Mouse (Mus musculus) intestine, postnatal 0 days (tissue): ENCODE measurements around the gene Kntc1. TPM values are rescaled to one million over a fixed set of nuclear protein-coding genes. Genes with fewer than 3 reads are reported as not detected.
"Not testable (repeated sequence)": the region's sequence is repeated elsewhere in the genome, so short reads cannot be mapped to it uniquely, and the experiment has no call there.

ENCODE experiments used
- ATAC-seq: fragments of 200-750 bp; cut with Nextera tagmentation; 2 replicates; pipeline ENCODE4 v1.8.0; 2017; ENCODE audit warnings: mild to moderate bottlenecking, moderate TSS enrichment, moderate library complexity
- H3K27ac ChIP-seq: fragments of 300-500 bp; sonication (generic); 2 replicates; pipeline ENCODE4 v1.5.1; 2014; ENCODE audit warnings: mild to moderate bottlenecking, low read depth, low read length, moderate library complexity
- H3K27me3 ChIP-seq: fragments of 300-500 bp; sonication (generic); replicated peaks from 2 replicates; pipeline ENCODE4 v1.6.1; 2014; ENCODE audit warnings: low read length, mixed read lengths; ENCODE audit not compliant: control insufficient read depth, insufficient read depth
- H3K36me3 ChIP-seq: fragments of 300-500 bp; sonication (generic); 2 replicates; pipeline ENCODE4 v1.6.1; 2014; ENCODE audit warnings: mild to moderate bottlenecking, moderate library complexity; ENCODE audit not compliant: control insufficient read depth, insufficient read depth
- H3K4me1 ChIP-seq: fragments of 300-500 bp; sonication (generic); replicated peaks from 2 replicates; pipeline ENCODE4 v1.6.1; 2014; ENCODE audit warnings: antibody characterized with exemption, low read length, mixed read lengths; ENCODE audit not compliant: control insufficient read depth, insufficient read depth
- H3K4me2 ChIP-seq: fragments of 300-500 bp; sonication (generic); replicated peaks from 2 replicates; pipeline ENCODE4 v1.6.1; 2014; ENCODE audit warnings: low read depth, mild to moderate bottlenecking, moderate library complexity
- H3K4me3 ChIP-seq: fragments of 300-500 bp; sonication (generic); 2 replicates; pipeline ENCODE4 v1.5.1; 2014; ENCODE audit warnings: low read depth, low read length
- H3K9ac ChIP-seq: fragments of 300-500 bp; sonication (generic); 2 replicates; pipeline ENCODE4 v1.6.1; 2014; ENCODE audit warnings: mild to moderate bottlenecking, low read depth, low read length
- H3K9me3 ChIP-seq: fragments of 300-500 bp; sonication (generic); 2 replicates; pipeline ENCODE4 v1.6.1; 2016; ENCODE audit warnings: mixed run types; ENCODE audit not compliant: control insufficient read depth
- CTCF ChIP-seq: sonication (generic); IDR thresholded peaks from 2 replicates; pipeline ENCODE4 v1.5.1; 2016; ENCODE audit warnings: low read depth, mild to moderate bottlenecking, control low read depth, antibody characterized with exemption, moderate library complexity
- WGBS: fragments of 180-500 bp; shearing (Covaris S2); extraction: QIAGEN DNeasy Blood & Tissue Kit; methylation state at CpG from one replicate; pipeline ENCODE4 v1.1.7; 2014; 5-methylcytosine and 5-hydroxymethylcytosine counted together
- polyA plus RNA-seq: library from polyadenylated mRNA; unstranded; fragments of >200 nt; fragmentation: Nextera tagmentation; extraction: Ambion mirVana; gene quantifications from 2 replicates; pipeline ENCODE4 v1.2.1, GENCODE M21; 2015

Gene Kntc1
- polyA plus RNA-seq, 1 experiment from 2014 or later, result 4.5 TPM

DNA sequence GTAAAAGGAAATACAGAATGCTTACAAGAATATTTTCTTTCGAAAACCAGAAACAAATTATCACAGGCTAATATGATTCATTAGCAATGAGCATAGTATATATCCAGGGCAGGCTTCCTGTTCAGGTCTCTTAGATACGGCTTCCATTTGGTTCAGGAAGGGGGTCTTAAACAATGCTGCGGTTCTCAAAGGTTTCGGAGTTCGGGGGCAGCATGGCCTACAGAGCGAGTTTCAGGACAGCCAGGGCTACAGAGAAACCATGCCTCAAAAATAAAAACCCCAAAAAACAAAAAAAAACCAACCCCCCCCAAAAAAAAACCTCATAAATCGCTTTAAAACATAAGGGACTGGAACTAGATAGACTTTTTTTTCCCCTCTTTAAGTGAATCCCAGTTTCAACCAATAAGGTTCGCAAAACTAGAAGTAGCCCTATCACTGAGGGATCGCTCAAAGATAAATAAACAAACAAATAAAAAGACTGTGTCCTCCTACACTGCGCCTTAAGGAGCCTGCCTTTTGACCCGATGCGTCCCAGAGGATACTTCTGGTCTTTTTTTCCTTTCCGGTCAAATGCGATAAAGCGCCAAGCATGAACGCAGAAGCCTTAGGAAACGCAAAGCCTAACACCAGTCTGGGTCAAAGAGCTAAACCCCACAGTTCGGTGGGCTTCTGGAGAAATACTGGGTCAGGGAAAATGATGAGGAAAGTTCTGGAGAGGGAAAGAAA is 1.0 kb upstream of the Kntc1 start:
- WGBS, result under 1% methylated on average over 18 of the region's 18 CpGs
- peak overlapping the region; percentile 67 for H3K4me2 ChIP-seq
- peak overlapping the region; percentile 75 for H3K4me3 ChIP-seq
- 0 out of 2 replicates have a peak, but pooled peaks cover 7% of the 10 kb centered on the region for H3K4me1 ChIP-seq
- TF ChIP-seq CTCF, result no peak
- peak overlapping the region; percentile 96 for H3K27ac ChIP-seq
- ATAC-seq, result no peak
- H3K27me3 ChIP-seq, result no peaks in the 10 kb centered on the region
- peaks cover 14% of the 10 kb centered on the region for H3K36me3 ChIP-seq
- peak overlapping the region; percentile 75 for H3K9ac ChIP-seq
- H3K9me3 ChIP-seq, result no peaks in the 10 kb centered on the region

DNA sequence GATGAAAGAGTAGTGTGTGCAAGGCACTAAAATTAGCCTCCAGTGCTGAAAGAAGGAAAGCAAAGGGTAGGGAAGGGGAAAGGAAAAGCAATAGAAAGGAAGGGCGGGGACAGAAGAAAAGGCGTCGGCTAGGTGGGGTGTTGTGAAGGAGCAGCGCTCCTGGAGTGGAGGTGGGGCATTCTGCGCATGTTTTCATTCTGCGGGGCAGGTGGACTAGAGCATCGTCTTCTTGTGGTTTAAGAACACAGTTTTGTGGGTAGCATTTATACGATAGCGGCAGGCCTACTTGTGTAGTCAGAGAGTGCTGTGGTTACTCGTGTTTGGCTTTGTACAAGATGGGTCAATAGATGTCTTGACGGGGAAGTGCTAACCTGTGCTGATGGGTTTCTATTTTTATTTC is 16.0 kb downstream of the Kntc1 start:
- Histone ChIP-seq H3K4me1 (no peaks in the 10 kb centered on the region), H3K27ac (no peak overlapping the region), H3K4me2 (no peak overlapping the region), H3K27me3 (no peaks in the 10 kb centered on the region), H3K36me3 (peaks cover 10% of the 10 kb centered on the region; the same call in 1 of the 2 replicates), H3K4me3 (no peak overlapping the region), H3K9ac (no peak overlapping the region), H3K9me3 (no peaks in the 10 kb centered on the region)
- ATAC-seq, result no peak
- 84% methylated on average over 11 of the region's 11 CpGs for WGBS
- no peak for TF ChIP-seq CTCF

DNA sequence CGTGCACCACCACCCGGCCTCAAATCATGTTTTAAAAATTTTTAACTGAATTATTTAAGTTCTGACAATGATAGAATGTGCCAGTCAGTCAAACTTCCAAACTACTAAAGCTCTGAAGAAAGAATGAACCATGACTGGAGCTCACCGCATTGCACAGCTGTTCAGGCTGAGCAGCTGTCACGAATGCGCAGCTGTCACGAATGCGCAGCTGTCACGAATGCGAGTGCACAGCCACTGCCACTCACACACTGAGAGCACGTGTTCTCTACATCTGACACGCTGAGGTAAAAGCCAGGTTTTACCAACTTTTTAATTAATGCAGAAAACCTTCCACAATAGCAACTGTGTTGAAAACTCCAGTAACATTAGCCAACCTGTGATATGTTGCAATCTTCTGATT is 16.9 kb downstream of the Kntc1 start:
- H3K27ac ChIP-seq, H3K36me3 ChIP-seq, H3K9me3 ChIP-seq, H3K9ac ChIP-seq, ATAC-seq, H3K4me1 ChIP-seq, H3K27me3 ChIP-seq, H3K4me3 ChIP-seq, H3K4me2 ChIP-seq: not testable (repeated sequence)
- 95% methylated on average over 11 of the region's 11 CpGs for WGBS

DNA sequence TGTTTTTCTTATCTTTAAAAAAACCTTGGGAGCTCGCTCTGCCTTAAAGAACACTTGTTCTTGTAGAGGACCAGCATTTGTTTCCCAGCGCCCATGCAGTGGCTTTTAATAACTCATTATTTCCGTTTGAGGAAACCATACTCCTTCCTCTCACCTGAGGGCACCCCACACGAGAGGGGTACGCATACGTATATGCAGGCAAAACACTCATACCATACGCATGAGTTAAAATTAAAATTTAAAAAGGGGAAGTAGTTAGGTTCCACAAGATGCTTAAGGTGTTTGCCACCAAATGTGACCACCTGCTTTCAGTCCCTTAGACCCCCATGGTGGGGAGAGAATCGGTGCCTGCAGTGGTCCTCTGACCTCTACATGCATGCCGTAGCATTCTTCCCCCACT is 23.9 kb downstream of the Kntc1 start:
- ATAC-seq, result no peak
- Histone ChIP-seq H3K27ac (no peak overlapping the region), H3K4me3 (no peak overlapping the region), H3K9ac (no peak overlapping the region), H3K4me1 (no peaks in the 10 kb centered on the region), H3K27me3 (no peaks in the 10 kb centered on the region), H3K4me2 (no peak overlapping the region), H3K36me3 (peaks cover 20% of the 10 kb centered on the region), H3K9me3 (no peaks in the 10 kb centered on the region)
- TF ChIP-seq CTCF, result no peak
- WGBS, result 96% methylated on average over 9 of the region's 9 CpGs

DNA sequence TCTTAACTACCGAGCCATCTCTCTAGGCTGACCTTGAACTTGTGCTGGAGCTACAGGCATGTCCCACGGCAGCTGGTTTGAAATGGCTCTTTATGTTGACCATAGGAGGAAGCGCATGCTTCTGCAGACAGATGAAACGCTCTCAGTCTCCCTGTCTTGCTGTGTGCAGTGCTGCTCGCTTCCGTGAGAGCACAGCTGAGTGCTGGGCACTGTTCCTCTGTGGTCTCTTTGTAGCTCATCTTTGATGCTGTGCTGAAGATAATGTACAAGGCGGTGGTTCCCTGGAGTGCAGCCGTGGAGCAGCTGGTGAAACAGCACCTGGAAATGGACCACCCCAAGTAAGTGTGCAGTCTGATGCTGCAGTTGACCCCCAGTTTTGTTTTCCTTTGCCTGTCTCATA is 31.2 kb downstream of the Kntc1 start:
- no peak overlapping the region for H3K27ac ChIP-seq
- no peaks in the 10 kb centered on the region for H3K27me3 ChIP-seq
- H3K4me2 ChIP-seq, result no peak overlapping the region
- H3K36me3 ChIP-seq, result peaks cover 39% of the 10 kb centered on the region
- no peak overlapping the region for H3K4me3 ChIP-seq
- H3K9ac ChIP-seq, result no peak overlapping the region
- ATAC-seq, result no peak
- H3K9me3 ChIP-seq, result no peaks in the 10 kb centered on the region
- TF ChIP-seq CTCF, result no peak
- WGBS, result 89% methylated on average over 8 of the region's 8 CpGs
- no peaks in the 10 kb centered on the region for H3K4me1 ChIP-seq

DNA sequence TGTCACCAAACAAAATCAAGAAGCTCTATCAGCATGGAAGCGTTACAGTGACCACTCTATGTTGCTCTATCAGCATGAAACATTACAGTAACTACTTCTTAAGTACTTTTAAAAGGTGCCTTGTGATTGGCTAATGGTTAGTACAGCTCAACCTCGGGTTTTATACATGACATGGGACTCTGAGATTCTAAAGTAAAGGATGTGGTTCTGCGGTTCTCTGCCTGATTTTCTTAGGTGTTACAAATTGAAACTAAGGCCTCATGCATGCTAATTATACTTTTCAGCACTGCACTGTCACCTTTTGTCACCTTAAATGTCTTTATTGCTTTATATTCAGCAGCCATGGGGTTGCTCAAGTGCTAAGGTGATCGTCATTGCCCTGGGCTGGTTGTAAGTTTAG is 32.3 kb downstream of the Kntc1 start:
- no peak overlapping the region for H3K27ac ChIP-seq
- no peak for ATAC-seq
- H3K9me3 ChIP-seq, result no peaks in the 10 kb centered on the region
- H3K4me1 ChIP-seq, result no peaks in the 10 kb centered on the region
- no peak for TF ChIP-seq CTCF
- WGBS, result 93% methylated on average over 4 of the region's 4 CpGs
- no peak overlapping the region for H3K4me2 ChIP-seq
- H3K27me3 ChIP-seq, result no peaks in the 10 kb centered on the region
- H3K36me3 ChIP-seq, result peaks cover 37% of the 10 kb centered on the region
- no peak overlapping the region for H3K9ac ChIP-seq
- no peak overlapping the region for H3K4me3 ChIP-seq
